Mouse (Mus musculus): Measurements from ENCODE around the gene Atxn7l1.

DNA sequence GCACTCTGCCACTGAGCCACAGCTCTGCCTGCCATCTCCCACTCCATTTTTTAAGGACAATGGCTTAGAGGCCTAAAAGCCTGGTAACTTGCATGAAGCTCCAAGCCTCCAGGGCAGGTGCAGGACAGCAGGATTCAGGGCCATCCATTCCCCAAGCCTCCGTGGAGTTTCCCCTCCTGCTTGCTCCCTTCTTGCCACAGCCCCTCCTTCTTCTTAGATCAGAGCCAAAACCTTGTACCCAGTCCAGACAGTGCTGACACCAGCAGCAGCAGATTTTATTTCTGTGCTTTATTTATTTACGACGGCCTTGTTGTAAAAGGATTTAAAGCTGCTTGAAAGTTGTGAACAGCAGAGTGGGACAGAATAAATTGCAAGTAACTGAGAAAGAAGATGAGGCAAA, 140.2 kb downstream of the Atxn7l1 start:
- no peak for TF ChIP-seq CTCF (IDR thresholded peaks at IDR 0.05; ENCODE audit: borderline replicate concordance, control insufficient read depth, extremely low read depth, insufficient read depth, low read length, poor library complexity)
- no peak for TF ChIP-seq POLR2A (IDR thresholded peaks at IDR 0.05; ENCODE audit: control insufficient read depth, extremely low read depth, insufficient read depth, low read length, poor library complexity)
